Mouse (Mus musculus) megakaryocyte, embryonic 14.5 days (primary cell): ENCODE results near the gene Atp5b.

Source experiments
- FLI1 ChIP-seq: IDR thresholded peaks from 2 replicates; pipeline ENCODE4 v1.6.1; 2012; ENCODE audit warnings: low read length, inconsistent platforms, mixed read lengths
- GATA1 ChIP-seq: IDR thresholded peaks from 3 replicates; pipeline ENCODE4 v1.6.1; 2012; ENCODE audit warnings: mixed read lengths, low read length, inconsistent platforms, borderline replicate concordance

GRCm38 (mm10) chr10:128090651-128091563 lies 7.8 kb downstream of the Atp5b start:
- TF ChIP-seq FLI1: no peak
- TF ChIP-seq GATA1: no peak
